Comparison of ENCODE assay signal across 8 mouse cellular contexts in the genomic region with DNA sequence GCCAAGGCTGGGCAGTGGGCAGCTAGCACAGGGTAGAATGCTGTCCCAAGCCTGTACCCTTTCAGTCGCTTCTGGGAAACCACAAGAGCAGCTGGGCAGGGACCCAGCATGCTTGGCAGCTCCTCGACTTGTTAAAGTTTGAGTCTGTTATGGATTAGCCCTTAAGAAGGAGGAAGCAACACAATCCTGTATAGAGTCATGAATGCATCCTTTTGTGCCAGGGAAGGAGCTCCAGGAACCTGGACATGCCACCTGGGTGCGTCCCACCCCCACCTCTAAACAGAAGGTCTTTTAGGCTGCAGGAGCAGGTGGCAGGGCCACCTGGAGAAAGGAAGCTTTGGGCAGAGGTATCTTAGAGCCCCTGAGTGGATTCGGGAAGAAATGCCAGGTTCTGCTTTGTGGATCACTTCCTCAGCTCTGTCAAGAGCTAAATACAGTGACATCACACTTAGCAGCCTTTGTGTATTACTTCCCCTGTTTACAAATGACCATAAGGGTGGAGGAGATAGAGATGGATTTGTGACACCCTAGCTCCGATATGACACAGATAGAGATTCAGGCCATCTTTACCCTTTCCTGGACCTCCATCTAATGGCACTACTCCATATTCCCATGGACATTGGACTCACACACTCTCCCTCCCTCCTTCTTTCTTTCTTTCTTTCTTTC. TPM values are rescaled to one million over a fixed set of nuclear protein-coding genes. Genes with fewer than 3 reads are reported as not detected.
A peak's percentile ranks its signal among the peaks of the same experiment; 100 is the strongest.
DNase-seq lines count a peak whose midpoint lies in the region; ATAC-seq and TF ChIP-seq lines count a peak whose summit lies in the region.

No protein-coding gene starts in this region.

- peaks cover 40% of the 10 kb centered on the region for H3K4me1 ChIP-seq in forebrain, embryonic 10.5 days
- H3K4me1 ChIP-seq in forebrain, embryonic 11.5 days (replicated peaks; ENCODE audit: control insufficient read depth, insufficient read depth, low read length) = peaks cover 7% of the 10 kb centered on the region
- H3K4me1 ChIP-seq in midbrain, embryonic 12.5 days = peaks cover 15% of the 10 kb centered on the region
- peaks cover 32% of the 10 kb centered on the region for H3K4me1 ChIP-seq in midbrain, embryonic 13.5 days (replicated peaks)
- peaks cover 53 to 70% of the 10 kb centered on the region in 2 experiments for H3K4me1 ChIP-seq in heart, embryonic 14.5 days (ENCODE audit: control insufficient read depth in 2 of 2, insufficient read depth in 2 of 2, low read length in 2 of 2)
- H3K4me1 ChIP-seq in lung, postnatal 0 days (ENCODE audit: insufficient read depth, low read depth, low read length) = peaks cover 48% of the 10 kb centered on the region

- no peak for DNase-seq in forebrain, embryonic 10.5 days (ENCODE audit: extremely low spot score, low spot score)
- DNase-seq in forebrain, embryonic 11.5 days (ENCODE audit: low spot score) = no peak
- peak; percentile 78 for DNase-seq in lung, postnatal 0 days (ENCODE audit: low spot score)
- no peak for DNase-seq in testis, postnatal 10 days (ENCODE audit: low spot score)
- DNase-seq in MN1 (ENCODE audit: low spot score) = no peak

- ATAC-seq in forebrain, embryonic 11.5 days (replicated peaks; ENCODE audit: low FRiP score) = no peak
- ATAC-seq in midbrain, embryonic 12.5 days (ENCODE audit: low FRiP score, low read depth) = no peak
- no peak for ATAC-seq in midbrain, embryonic 13.5 days
- no peak for ATAC-seq in heart, embryonic 14.5 days (ENCODE audit: insufficient number of reproducible peaks, insufficient read depth, low FRiP score, low read depth)
- ATAC-seq in lung, postnatal 0 days = peak; percentile 61

- H3K4me2 ChIP-seq in forebrain, embryonic 11.5 days (ENCODE audit: low read depth, low read length, severe bottlenecking) = no peak overlapping the region
- no peak overlapping the region for H3K4me2 ChIP-seq in midbrain, embryonic 12.5 days (replicated peaks)
- H3K4me2 ChIP-seq in midbrain, embryonic 13.5 days (replicated peaks) = no peak overlapping the region
- H3K4me2 ChIP-seq in heart, embryonic 14.5 days (ENCODE audit: low read length) = peak overlapping the region; percentile 92
- H3K4me2 ChIP-seq in lung, postnatal 0 days (replicated peaks; ENCODE audit: low read depth, low read length) = peak overlapping the region; percentile 32

- TF ChIP-seq EP300 in lung, postnatal 0 days (IDR thresholded peaks at IDR 0.05) = peak; percentile 94

- H3K27ac ChIP-seq in forebrain, embryonic 10.5 days = peak overlapping the region; percentile 51; the same call in 1 of the 2 replicates
- H3K27ac ChIP-seq in forebrain, embryonic 11.5 days (ENCODE audit: low read depth, low read length) = no peak overlapping the region
- H3K27ac ChIP-seq in midbrain, embryonic 12.5 days (replicated peaks) = 0 out of 2 replicates have a peak overlapping the region, but pooled peaks have one; percentile 20
- H3K27ac ChIP-seq in midbrain, embryonic 13.5 days = no peak overlapping the region
- H3K27ac ChIP-seq in heart, embryonic 14.5 days (replicated peaks in 1 of 2; ENCODE audit: control insufficient read depth in 1 of 2, insufficient read depth in 1 of 2, low read depth in 2 of 2, low read length in 2 of 2) = peak overlapping the region; percentile 94 to 99
- H3K27ac ChIP-seq in lung, postnatal 0 days (ENCODE audit: low read length) = peak overlapping the region; percentile 71

- no peak overlapping the region for H3K4me3 ChIP-seq in forebrain, embryonic 10.5 days
- no peak overlapping the region for H3K4me3 ChIP-seq in forebrain, embryonic 11.5 days (ENCODE audit: low read depth, low read length)
- H3K4me3 ChIP-seq in midbrain, embryonic 12.5 days = no peak overlapping the region
- H3K4me3 ChIP-seq in midbrain, embryonic 13.5 days (replicated peaks) = no peak overlapping the region
- H3K4me3 ChIP-seq in heart, embryonic 14.5 days (ENCODE audit: control insufficient read depth in 1 of 2, insufficient read depth in 1 of 2, low read depth in 1 of 2, low read length in 2 of 2) = no peak overlapping the region
- no peak overlapping the region for H3K4me3 ChIP-seq in lung, postnatal 0 days (ENCODE audit: low read depth, low read length)

- 82% methylated on average over 5 of the region's 5 CpGs for WGBS in forebrain, embryonic 10.5 days
- 77% methylated on average over 5 of the region's 5 CpGs for WGBS in forebrain, embryonic 11.5 days
- WGBS in midbrain, embryonic 12.5 days = 75% methylated on average over 5 of the region's 5 CpGs
- 86% methylated on average over 5 of the region's 5 CpGs for WGBS in midbrain, embryonic 13.5 days
- WGBS in heart, embryonic 14.5 days = 50% methylated on average over 5 of the region's 5 CpGs
- WGBS in lung, postnatal 0 days = 26% methylated on average over 5 of the region's 5 CpGs

- H3K9ac ChIP-seq in forebrain, embryonic 11.5 days (ENCODE audit: low read length) = no peak overlapping the region
- H3K9ac ChIP-seq in midbrain, embryonic 12.5 days (replicated peaks) = no peak overlapping the region
- no peak overlapping the region for H3K9ac ChIP-seq in midbrain, embryonic 13.5 days (replicated peaks)
- peak overlapping the region; percentile 67 for H3K9ac ChIP-seq in heart, embryonic 14.5 days (ENCODE audit: low read length)
- no peak overlapping the region for H3K9ac ChIP-seq in lung, postnatal 0 days (replicated peaks; ENCODE audit: low read depth)

- no peak; the same call in 1 of the 2 replicates for TF ChIP-seq CTCF in lung, postnatal 0 days (IDR thresholded peaks at IDR 0.05)

- no peaks in the 10 kb centered on the region for H3K9me3 ChIP-seq in forebrain, embryonic 10.5 days
- H3K9me3 ChIP-seq in forebrain, embryonic 11.5 days (ENCODE audit: control insufficient read depth, low read length) = no peaks in the 10 kb centered on the region
- no peaks in the 10 kb centered on the region for H3K9me3 ChIP-seq in midbrain, embryonic 12.5 days
- H3K9me3 ChIP-seq in midbrain, embryonic 13.5 days = no peaks in the 10 kb centered on the region
- no peaks in the 10 kb centered on the region for H3K9me3 ChIP-seq in heart, embryonic 14.5 days (ENCODE audit: control insufficient read depth, low read length)
- H3K9me3 ChIP-seq in lung, postnatal 0 days (ENCODE audit: low read length) = no peaks in the 10 kb centered on the region

- peaks cover 94% of the 10 kb centered on the region for H3K36me3 ChIP-seq in forebrain, embryonic 10.5 days (replicated peaks)
- peaks cover 6% of the 10 kb centered on the region; the same call in 1 of the 2 replicates for H3K36me3 ChIP-seq in forebrain, embryonic 11.5 days (ENCODE audit: control insufficient read depth, insufficient read depth, low read length)
- H3K36me3 ChIP-seq in midbrain, embryonic 12.5 days = peaks cover 41% of the 10 kb centered on the region
- H3K36me3 ChIP-seq in midbrain, embryonic 13.5 days = peaks cover 31% of the 10 kb centered on the region
- H3K36me3 ChIP-seq in heart, embryonic 14.5 days (ENCODE audit: control insufficient read depth, insufficient read depth, low read length) = peaks cover 81% of the 10 kb centered on the region
- peaks cover 23% of the 10 kb centered on the region for H3K36me3 ChIP-seq in lung, postnatal 0 days (ENCODE audit: insufficient read depth, low read length)

- no peaks in the 10 kb centered on the region for H3K27me3 ChIP-seq in forebrain, embryonic 10.5 days (ENCODE audit: poor library complexity, severe bottlenecking)
- H3K27me3 ChIP-seq in forebrain, embryonic 11.5 days (ENCODE audit: control insufficient read depth, insufficient read depth, low read length) = no peaks in the 10 kb centered on the region
- H3K27me3 ChIP-seq in midbrain, embryonic 12.5 days = no peaks in the 10 kb centered on the region
- H3K27me3 ChIP-seq in midbrain, embryonic 13.5 days = no peaks in the 10 kb centered on the region
- H3K27me3 ChIP-seq in heart, embryonic 14.5 days (ENCODE audit: control insufficient read depth, insufficient read depth, low read length) = no peaks in the 10 kb centered on the region
- no peaks in the 10 kb centered on the region for H3K27me3 ChIP-seq in lung, postnatal 0 days (replicated peaks; ENCODE audit: insufficient read depth, low read length)

RNA-seq across cellular contexts. Expression of a gene that starts 6.8 kb away (rescaled TPM):
- polyA plus RNA-seq in forebrain, embryonic 10.5 days (2016; fragmentation: Nextera tagmentation; extraction: Ambion mirVana) = 225 and 250 TPM in 2 replicates
- polyA plus RNA-seq in forebrain, embryonic 11.5 days (2014; fragmentation: Nextera tagmentation; extraction: Ambion mirVana) = 216 and 246 TPM in 2 replicates
- polyA plus RNA-seq in midbrain, embryonic 12.5 days (2016; fragmentation: Nextera tagmentation; extraction: Ambion mirVana) = 214 and 228 TPM in 2 replicates
- 248 and 257 TPM in 2 replicates for polyA plus RNA-seq in midbrain, embryonic 13.5 days (2015; fragmentation: Nextera tagmentation; extraction: Ambion mirVana)
- polyA plus RNA-seq in heart, embryonic 14.5 days (2014; fragmentation: Nextera tagmentation; extraction: Ambion mirVana) = 885 and 947 TPM in 2 replicates
- 724 and 747 TPM in 2 replicates for polyA plus RNA-seq in lung, postnatal 0 days (2015; fragmentation: Nextera tagmentation; extraction: Ambion mirVana)

RNA-seq across cellular contexts. Expression of a gene that starts 9.7 kb away (rescaled TPM):
- 131 and 132 TPM in 2 replicates for polyA plus RNA-seq in forebrain, embryonic 10.5 days (2016; fragmentation: Nextera tagmentation; extraction: Ambion mirVana)
- polyA plus RNA-seq in forebrain, embryonic 11.5 days (2014; fragmentation: Nextera tagmentation; extraction: Ambion mirVana) = 73.3 and 82.6 TPM in 2 replicates
- 95.1 and 111 TPM in 2 replicates for polyA plus RNA-seq in midbrain, embryonic 12.5 days (2016; fragmentation: Nextera tagmentation; extraction: Ambion mirVana)
- polyA plus RNA-seq in midbrain, embryonic 13.5 days (2015; fragmentation: Nextera tagmentation; extraction: Ambion mirVana) = 102 and 104 TPM in 2 replicates
- polyA plus RNA-seq in heart, embryonic 14.5 days (2014; fragmentation: Nextera tagmentation; extraction: Ambion mirVana) = 31.3 and 41.1 TPM in 2 replicates
- polyA plus RNA-seq in lung, postnatal 0 days (2015; fragmentation: Nextera tagmentation; extraction: Ambion mirVana) = 52.3 and 54.5 TPM in 2 replicates

RNA-seq across cellular contexts. Expression of a gene that starts 35.1 kb away (rescaled TPM):
- 0.36 and 0.90 TPM in 2 replicates for polyA plus RNA-seq in forebrain, embryonic 10.5 days (2016; fragmentation: Nextera tagmentation; extraction: Ambion mirVana)
- polyA plus RNA-seq in forebrain, embryonic 11.5 days (2014; fragmentation: Nextera tagmentation; extraction: Ambion mirVana) = 0.64 and 0.85 TPM in 2 replicates
- polyA plus RNA-seq in midbrain, embryonic 12.5 days (2016; fragmentation: Nextera tagmentation; extraction: Ambion mirVana) = 0.94 and 1.7 TPM in 2 replicates
- polyA plus RNA-seq in midbrain, embryonic 13.5 days (2015; fragmentation: Nextera tagmentation; extraction: Ambion mirVana) = 0.95 and 1.2 TPM in 2 replicates
- 3.9 and 4.4 TPM in 2 replicates for polyA plus RNA-seq in heart, embryonic 14.5 days (2014; fragmentation: Nextera tagmentation; extraction: Ambion mirVana)
- 0.65 and 0.72 TPM in 2 replicates for polyA plus RNA-seq in lung, postnatal 0 days (2015; fragmentation: Nextera tagmentation; extraction: Ambion mirVana)

RNA-seq across cellular contexts. Expression of a gene that starts 46.8 kb away (rescaled TPM):
- polyA plus RNA-seq in forebrain, embryonic 10.5 days (2016; fragmentation: Nextera tagmentation; extraction: Ambion mirVana) = 0.92 and 1.3 TPM in 2 replicates
- polyA plus RNA-seq in forebrain, embryonic 11.5 days (2014; fragmentation: Nextera tagmentation; extraction: Ambion mirVana) = 1.1 and 1.5 TPM in 2 replicates
- 0.98 and 2.0 TPM in 2 replicates for polyA plus RNA-seq in midbrain, embryonic 12.5 days (2016; fragmentation: Nextera tagmentation; extraction: Ambion mirVana)
- polyA plus RNA-seq in midbrain, embryonic 13.5 days (2015; fragmentation: Nextera tagmentation; extraction: Ambion mirVana) = 0.82 and 0.89 TPM in 2 replicates
- polyA plus RNA-seq in heart, embryonic 14.5 days (2014; fragmentation: Nextera tagmentation; extraction: Ambion mirVana) = 28.1 and 31.1 TPM in 2 replicates
- polyA plus RNA-seq in lung, postnatal 0 days (2015; fragmentation: Nextera tagmentation; extraction: Ambion mirVana) = 11.8 and 13.0 TPM in 2 replicates

RNA-seq across cellular contexts. Expression of a gene that starts 54.5 kb away (rescaled TPM):
- 6.0 and 6.8 TPM in 2 replicates for polyA plus RNA-seq in forebrain, embryonic 10.5 days (2016; fragmentation: Nextera tagmentation; extraction: Ambion mirVana)
- 4.2 and 5.3 TPM in 2 replicates for polyA plus RNA-seq in forebrain, embryonic 11.5 days (2014; fragmentation: Nextera tagmentation; extraction: Ambion mirVana)
- polyA plus RNA-seq in midbrain, embryonic 12.5 days (2016; fragmentation: Nextera tagmentation; extraction: Ambion mirVana) = 1.5 and 1.8 TPM in 2 replicates
- 0.50 and 0.72 TPM in 2 replicates for polyA plus RNA-seq in midbrain, embryonic 13.5 days (2015; fragmentation: Nextera tagmentation; extraction: Ambion mirVana)
- 2.3 and 2.7 TPM in 2 replicates for polyA plus RNA-seq in heart, embryonic 14.5 days (2014; fragmentation: Nextera tagmentation; extraction: Ambion mirVana)
- polyA plus RNA-seq in lung, postnatal 0 days (2015; fragmentation: Nextera tagmentation; extraction: Ambion mirVana) = 6.1 and 7.8 TPM in 2 replicates

Comparison
In these comparisons a context has a peak if more than half of its experiments do, and no peak if none do; other contexts are left out.
1. H3K27ac ChIP-seq: peak in forebrain, embryonic 10.5 days (single experiment), midbrain, embryonic 12.5 days (single experiment), heart, embryonic 14.5 days (2 of 2) and lung, postnatal 0 days (single experiment); none in forebrain, embryonic 11.5 days (single experiment) and midbrain, embryonic 13.5 days (single experiment).
2. H3K4me2 ChIP-seq: peak in heart, embryonic 14.5 days (single experiment) and lung, postnatal 0 days (single experiment); none in forebrain, embryonic 11.5 days (single experiment), midbrain, embryonic 12.5 days (single experiment) and midbrain, embryonic 13.5 days (single experiment).